Mouse (Mus musculus) MN1 (cell line): ENCODE measurements around the gene Cacng3.

Experiments used
- DNase-seq: peaks from one replicate; pipeline ENCODE4 v3.0.0-alpha.2; 2016; ENCODE audit warnings: low spot score

The Cacng3 gene

DNA sequence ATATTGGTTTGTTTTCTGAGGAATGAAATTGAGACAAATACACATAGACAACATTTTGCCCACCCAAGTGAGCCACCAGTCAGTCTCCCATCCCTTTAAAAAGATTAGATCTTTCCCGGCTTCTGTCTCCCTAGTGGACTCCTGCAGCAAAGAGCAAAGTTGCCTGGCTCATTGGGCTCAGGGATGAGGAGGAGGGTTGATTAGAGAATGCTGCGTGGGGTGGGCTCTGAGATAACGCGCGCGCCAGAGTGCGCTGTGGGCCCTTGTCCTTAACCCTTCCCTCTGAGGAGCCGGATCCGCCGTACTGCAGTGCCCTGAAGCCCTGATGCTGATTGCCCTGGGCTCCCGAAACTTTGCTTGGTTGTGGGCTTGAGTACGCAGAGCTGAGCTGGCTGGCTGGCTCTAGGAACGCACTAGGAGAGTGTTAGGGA is at the start of gene Cacng3:
Cacng3 (plus strand) TSS at position 51 of the 431 bp plus-strand sequence.
- DNase-seq = no peak

DNA sequence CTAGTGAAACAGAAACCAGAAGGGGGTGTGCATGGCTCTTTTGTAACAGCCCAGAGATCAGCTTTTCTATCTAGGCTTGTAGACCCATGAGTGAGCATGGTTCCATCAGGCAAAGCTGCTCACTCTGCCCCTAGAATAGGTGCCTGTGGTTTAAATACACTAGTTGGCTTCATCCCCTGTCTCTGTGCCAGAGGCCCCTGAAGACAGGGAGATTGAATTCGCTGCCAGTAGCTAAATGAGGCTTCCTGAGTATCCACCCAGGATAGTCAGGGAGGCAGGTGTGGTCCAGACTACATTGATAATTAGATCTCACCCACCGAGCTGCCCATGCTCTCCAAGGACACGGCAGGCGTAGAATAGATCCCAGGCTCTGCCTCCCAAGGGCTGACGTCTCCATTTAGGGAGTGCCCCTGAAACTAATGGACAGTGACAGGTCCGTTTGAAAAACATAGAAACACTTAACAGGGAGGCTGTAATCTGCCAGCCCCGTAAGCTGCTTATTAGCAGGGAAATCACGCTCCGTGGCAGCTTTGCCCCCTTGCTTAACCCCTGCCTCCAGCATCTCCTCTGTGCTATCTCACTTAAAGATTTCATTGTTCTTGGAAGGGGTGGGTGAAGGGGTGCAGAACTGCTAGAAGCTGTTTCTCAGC is 48.0 kb upstream of the Cacng3 start:
- DNase-seq = peak; percentile 82

DNA sequence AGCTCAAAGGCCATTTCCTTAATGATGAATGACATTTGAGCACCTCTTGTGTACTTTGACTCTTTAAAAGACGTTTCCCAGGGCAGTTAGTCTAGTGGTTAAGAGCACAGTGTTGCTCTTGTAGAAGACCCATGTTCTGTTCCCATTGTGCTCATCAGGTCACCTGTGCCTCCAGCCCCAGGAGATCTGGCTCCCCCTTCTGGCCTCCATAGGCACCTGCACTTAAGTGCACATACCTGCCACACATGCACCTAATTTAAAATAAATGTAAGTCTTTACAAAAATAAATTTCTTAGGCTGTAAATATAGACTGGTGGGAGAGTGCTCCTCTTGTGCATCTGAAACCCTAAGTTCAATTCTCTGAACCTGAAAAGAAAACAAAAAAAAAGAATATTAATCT is 46.5 kb upstream of the Cacng3 start:
- no peak for DNase-seq

DNA sequence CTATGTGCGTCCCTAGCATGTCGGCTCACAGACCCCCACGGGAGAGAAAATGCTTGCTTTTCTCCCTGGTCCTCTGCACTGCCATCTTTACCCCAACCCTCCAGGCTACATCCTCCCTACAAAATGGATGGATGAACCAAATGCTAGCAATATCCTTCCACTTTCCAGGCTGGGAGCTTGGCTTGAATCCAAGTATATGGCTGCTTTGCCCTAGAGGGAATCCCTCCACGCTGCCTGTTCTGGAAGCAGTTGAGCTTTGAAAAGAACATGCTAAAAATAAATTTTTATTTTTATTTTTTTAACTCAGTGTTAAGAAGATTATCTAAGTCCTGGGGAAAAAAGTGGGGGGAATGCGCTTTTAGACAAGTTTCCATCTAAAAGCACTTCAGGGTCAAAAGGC is 42.2 kb upstream of the Cacng3 start:
- DNase-seq = peak; percentile 26

DNA sequence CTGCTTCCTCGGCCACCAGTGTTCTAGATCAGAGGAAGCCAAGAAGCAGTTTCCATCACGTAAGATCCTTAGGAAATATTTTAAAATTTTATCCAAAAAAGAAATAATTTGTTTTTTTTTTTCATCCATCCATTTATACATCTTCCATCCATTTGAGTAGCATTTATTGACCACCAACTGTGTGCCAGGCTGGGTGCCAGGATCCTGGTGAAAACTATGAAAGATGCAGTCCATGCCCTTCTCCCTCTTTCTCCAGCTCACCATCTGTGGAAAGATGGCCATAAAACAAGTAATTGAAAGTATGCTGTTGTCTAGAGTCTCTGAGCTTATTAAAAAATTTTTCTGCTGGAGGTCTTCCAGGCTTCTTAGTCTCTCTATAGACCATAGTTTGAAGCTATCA is 39.9 kb upstream of the Cacng3 start:
- DNase-seq = no peak

DNA sequence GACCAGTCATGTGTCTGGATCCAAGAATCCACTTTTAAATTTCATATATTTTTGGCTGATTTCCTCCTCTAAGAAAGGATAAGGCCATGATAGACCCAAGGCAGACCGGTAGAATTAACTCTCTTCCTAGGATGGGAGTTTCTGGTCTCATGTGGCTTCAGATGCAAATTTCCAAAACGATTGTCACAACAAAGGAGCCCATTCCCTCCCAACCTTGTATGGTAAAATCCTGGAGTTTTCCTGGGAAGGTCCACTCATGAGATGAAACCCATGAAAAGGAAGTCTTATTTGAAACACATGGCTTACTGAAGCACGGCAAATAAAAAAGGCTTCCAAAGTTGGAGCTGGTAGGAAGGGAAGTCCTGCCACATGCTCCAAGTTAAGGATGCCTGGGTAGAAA is 39.1 kb upstream of the Cacng3 start:
- no peak for DNase-seq

DNA sequence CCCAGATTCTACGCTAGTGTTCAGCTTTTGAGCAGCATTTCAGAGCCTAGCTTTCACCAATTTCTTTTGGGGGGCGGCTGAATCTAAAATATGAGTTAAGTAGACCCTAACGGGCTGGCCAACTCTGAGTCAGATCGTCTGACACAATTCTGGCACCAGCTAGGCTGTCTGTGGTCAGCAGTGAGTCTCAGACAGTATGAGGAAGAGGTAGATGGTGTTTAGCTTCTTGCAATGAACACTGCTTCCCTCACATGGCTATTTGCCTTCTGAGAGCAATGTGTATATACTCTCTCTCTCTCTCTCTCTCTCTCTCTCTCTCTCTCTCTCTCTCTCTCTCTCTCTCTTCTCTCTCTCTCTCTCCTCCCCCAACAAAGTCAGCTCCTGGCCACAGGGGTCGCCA is 37.3 kb upstream of the Cacng3 start:
- DNase-seq = no peak

DNA sequence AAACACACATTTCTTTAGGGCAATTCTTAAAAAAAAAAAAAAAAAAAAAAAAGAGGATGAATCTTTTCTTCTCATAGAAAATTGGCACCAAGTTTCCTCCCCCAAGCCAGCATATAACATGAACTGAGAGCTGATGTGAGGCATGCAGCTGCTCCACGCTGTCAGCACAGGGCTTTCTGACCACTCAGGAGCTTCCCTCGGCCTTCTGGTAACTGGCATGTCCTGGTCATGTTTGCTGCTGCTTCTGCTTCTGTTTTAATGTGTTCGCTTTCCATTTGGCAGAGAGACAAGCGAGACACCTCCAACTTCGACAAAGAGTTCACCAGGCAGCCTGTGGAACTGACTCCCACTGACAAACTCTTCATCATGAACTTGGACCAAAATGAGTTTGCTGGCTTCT is 36.8 kb upstream of the Cacng3 start:
- no peak for DNase-seq

DNA sequence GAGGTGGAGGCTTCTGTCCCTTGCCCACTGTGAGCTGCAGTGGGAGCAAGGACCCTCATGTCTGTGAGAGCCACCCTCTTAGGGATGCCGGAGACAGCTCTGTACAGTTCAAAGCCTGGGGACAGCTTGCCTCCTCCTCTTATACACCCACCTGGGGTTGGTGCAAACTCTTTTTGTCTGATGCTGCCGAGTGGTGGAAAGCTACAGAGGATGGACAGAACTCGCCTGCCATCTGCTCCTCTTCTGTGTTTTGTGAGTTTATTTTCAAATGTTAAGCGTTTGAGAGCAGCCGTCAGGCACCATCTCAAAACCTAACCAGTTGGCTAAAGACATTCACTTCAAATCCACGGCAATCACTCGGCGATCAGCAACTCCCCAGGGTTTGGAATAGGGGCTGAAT is 26.6 kb upstream of the Cacng3 start:
- no peak for DNase-seq

DNA sequence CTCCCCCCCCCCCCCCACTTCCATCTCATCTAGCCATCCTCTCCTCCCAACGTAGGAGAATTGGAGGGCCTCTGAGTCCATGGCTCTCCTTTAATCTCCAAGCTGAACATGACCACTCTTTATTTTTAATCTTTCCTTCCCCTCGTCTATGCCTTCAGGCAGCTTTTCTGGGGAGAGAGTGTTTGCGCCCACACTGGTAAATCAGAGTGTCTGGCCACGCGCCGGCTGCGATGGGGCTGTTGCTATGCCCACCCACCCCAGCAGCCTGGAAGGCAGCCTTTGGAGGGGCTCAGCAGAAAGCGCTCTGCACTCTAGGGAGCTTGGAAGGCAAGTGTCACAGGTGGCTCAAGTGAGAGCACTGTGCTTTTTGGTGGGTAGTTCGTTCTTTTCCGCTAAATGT is 21.0 kb upstream of the Cacng3 start:
- no peak for DNase-seq

DNA sequence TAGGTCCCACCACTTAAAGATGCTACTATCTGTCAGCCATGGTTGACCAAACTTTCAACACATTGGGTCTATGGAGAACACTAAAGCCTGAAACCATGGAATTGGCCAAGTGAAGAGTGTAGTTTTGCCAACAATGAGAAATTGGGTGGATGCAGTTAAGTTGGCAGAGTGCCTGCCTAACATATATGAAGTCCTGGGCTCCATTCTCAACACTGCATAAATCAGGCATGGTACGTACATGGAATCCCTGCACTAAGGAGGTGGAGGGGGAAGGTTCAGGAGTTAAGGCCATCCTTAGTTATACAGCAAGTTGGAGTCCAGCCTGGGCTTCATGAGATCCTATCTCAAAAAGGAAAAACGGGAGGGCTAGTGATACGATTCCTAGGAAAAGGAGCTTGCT is 17.8 kb upstream of the Cacng3 start:
- no peak for DNase-seq

DNA sequence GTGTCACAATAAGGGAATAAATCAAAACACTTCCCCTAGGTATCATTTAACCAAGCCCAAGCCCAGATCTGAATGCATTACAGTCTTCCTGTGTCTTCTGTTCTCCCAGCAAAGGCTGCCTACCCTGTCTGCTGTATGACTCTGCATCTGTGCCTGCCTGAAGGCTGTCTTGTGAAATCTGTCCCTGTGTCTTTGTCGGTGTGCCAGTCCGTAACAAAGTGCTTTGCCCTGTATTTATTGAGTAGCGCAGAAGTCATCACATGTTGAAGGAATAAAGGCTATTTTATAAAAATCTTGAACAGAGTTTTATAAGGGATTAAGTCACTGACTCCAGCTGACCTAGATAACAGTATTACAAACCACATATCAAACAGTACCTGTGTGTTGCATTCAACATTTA is 13.6 kb upstream of the Cacng3 start:
- DNase-seq = no peak

DNA sequence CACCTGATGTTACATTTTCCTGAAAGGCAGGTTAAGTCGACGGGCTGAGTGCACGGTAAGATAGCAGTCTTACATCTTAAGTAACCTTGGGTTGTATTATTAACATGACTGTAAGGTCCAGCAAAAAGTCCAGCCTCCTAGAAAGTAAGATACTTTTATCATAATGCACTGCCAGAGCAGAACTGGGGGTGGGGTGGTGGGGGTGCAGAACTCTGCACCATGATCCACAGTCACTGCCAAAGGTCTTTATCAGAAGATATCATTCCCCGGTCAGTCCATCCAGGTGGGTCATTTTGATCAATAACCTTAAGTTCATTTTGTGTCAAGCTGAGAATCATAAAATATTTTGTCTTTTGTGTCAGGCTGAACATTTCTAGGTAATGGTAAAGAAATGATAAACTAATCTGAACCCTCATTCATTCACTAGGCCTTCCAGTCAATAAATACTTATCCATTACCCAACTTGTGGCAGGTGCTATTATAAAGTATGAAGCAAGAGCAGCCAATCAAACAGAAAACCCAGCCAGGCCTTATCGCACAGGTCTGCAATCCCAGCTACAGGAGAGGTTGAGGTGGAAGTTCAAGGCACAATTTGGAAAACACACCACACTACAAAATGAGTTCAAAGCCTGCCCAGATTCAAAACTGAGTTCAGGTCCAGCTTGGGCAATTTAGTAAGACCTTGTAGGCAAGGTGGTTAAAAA is 12.7 kb upstream of the Cacng3 start:
- no peak for DNase-seq

DNA sequence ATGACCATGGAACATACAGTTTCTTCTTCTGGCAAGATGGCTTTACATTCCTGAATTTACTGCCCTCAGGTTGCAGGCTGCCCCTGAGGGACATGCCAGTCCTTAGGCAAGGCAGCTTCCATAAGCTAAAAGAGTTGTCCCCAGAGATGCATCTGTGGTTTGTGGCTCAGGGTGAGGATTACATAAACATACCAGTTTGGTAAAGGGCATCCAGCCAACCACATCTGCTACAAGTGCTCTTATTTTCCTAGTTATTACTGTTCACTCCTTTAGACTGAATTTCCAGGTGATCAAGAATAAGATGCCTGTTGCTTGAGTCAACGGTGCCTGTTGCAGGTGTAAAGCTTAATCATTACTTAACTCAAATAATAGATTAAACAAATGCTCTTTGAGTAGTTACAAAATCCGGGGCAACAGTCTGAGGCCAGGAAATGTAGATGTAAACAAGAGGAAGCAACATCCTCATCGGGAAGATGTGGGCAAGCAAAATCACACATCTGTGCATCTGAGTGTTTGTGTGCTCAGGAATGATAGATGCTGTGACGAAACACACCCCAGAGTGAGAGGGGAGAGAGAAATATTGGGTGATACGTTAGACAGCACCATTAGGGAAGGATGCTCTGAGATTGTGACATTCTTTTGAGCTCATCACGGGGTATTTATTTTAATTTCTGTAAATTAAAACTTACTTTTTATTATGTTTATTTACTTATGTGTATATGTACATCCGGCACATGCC is 4.8 kb upstream of the Cacng3 start:
- DNase-seq = no peak

DNA sequence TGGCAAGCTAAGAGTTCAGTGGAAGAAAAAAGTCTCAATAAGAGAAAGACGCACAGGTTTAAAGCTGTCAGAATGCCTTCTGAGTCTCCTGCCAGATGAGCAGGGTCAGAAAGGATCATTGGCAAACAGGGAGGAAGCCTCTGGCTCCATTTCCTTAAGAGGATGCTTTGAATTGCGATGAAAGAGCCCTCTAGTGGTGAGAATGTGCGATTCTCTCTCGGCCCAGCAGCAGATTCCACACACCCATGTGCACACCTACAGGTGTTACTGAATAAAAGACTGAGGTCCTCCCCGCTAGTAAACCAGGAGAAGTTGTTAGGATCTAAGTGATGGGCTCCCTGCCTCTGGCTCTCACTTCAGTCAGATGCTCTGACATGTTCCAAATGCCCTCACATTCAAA is 2.4 kb upstream of the Cacng3 start:
- DNase-seq = peak; percentile 51

DNA sequence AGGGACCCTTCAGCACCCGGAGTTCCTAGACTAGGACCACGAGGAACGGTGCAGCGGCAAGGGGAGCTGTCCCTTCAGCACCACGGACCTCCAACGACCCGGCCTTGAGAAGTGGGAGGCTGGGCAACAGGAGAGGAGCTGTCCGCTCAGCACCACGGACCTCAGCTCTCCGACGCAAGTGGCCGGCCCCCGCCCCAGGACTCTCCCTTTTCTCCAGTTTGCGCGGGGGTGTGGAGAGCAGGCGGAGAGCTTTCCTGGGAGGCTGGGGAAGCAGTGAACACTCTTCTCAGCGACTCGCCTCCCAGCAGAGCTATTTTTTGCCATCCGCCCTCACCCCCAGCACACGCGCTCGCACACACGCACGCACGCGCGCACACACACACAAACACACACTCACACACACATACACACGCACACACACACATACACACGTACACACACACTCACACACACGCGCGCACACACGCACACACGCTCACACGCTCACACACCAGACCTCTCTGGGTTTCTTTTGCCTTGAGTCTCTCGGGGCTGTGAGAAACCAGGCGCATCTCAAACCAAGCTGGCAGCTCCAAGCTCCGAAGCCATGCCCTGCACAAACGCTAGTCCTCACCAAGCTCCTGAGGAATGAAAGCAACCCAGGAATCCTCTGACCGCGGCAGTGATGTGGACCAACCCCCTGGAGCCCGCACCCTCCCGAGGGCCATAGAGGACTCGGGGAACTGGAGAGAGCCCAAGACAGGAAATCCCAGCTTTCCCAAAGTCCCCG is 765 bp downstream of the Cacng3 start:
- DNase-seq = peak; percentile 75

DNA sequence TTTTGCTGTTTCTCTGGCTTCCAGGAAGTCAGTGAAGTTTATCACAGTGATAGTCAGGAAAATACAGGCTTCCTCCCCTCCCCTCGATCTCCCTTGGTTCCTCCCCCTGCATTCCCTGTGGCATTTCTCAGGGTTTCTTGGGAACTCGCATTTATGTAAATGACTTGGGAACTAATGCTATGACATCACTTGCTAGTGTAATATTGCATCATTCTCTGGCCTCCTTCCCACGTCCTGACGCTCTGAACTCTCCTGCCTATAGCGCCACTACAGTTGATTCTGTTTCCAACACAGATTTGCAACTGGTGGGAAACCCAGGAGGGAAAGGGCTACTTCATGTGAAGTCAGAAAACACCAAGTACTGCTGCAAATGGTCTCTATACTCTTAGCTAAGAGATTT is 2.7 kb downstream of the Cacng3 start:
- DNase-seq = peak; percentile 93

DNA sequence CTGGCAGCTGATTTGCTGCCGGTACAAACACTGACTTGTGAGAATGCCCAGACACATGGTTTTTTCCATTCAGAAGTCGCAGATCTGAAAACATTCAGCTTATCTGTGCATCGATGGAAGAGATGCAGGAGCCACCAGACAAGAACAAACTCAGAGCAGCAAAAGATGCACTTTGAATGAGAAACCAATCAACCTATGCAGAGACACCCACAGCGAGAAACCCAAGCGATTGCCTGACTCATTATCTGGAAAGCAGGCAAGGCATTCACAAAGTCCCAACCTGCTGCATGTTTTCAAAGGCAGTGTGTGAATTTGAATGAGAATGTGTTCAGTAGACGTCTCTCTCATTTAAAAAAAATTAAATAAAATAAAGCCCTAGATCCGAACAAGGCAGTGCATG is 4.9 kb downstream of the Cacng3 start:
- peak; percentile 31 for DNase-seq

DNA sequence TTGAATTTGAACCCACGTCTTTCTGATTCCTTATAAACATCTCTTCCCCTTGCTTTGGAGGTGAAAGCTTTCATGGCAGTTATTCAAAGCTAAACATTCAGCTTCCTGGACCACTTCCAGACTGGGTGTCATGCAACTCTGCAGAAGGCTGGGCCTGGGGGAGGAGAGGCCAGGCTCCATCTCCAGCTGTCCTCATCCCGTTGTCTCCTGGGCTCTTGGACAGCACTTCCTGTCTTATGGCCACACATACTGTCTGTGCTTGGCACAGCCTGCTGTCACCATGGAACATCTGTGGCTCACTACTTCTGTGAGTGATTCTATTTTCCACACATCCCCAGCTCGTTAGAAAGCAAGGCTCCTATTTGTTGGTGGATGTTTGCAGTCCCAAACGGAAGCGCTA is 31.5 kb downstream of the Cacng3 start:
- DNase-seq = peak; percentile 65

DNA sequence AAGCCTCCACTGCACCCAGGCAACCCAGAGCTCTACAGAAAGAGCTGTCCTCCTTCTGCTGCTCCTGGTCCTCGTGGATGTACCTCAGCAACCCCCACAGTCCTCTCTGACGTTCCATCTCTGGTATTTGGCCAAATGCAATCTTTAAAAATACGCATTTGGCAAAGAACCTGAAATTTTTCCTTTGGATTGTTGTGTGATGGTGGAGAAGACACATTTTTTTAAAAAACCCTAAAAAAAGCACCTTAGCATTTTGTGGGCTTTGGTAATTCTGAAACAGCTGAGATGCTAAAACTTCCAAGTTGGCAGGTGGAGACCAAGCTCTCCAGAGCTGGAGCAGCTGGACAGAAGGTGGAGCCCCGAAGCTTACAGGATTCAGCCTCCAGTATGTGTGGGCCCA is 32.2 kb downstream of the Cacng3 start:
- no peak for DNase-seq

DNA sequence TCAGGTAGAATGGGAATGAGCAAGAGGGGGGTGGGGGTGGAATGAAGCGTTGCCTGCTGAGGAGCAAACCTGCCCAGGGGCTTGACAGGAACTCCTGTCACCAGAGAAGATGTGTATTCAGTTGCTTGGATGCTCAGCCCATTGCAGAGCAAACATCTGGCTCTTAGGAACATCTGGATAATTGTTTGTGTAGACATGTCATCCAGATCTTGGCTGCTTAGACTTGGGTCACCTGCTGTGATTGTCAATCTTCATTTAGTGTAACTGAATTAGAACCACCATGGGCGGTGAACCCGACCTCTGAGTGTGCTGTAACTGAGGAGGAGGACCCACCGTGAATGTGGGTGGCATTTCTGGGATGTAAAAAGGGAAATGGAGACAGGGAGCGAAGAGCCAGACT is 36.4 kb downstream of the Cacng3 start:
- no peak for DNase-seq

DNA sequence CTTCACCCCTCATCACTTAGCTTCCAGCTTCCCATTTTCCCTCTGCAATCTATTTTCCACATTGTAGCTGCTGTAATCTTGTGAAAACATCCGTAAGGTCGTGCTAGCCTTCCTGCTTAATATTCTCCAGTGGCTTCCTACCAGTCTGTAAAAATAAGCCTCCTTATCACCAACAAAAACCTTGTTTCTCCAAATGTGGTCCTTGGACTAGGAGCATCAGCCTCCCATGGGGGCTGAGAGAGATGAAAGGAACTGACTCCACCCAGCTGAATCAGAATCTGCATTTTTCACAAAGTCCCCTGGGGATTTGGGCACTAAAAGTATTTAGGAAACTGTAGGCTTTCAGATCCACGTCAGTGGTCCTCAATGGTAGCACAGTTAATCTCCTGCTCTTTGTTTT is 46.0 kb downstream of the Cacng3 start:
- DNase-seq = no peak

DNA sequence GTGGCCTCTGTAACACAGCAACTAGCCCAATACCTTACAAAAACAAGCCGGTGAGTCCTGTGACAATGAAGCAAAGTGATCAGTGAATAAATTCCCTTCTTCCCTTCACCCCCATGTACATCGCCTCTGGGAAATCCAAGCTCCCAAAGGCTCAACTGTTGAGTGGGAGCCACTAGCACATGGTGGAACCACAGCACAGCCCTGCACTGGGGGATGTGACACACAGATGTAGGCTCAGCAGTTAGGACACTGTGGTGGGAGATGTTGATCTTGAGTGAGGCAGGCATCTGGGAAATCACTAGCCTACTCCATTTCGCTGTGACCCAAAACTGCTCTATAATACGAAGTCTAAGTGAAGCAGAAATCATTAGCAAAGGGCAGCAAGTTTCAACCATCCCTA is 48.2 kb downstream of the Cacng3 start:
- DNase-seq = no peak
